Mouse (Mus musculus) olfactory bulb, adult 2 months (tissue): Measurements from ENCODE around the gene Phb. TPM values are rescaled to one million over a fixed set of nuclear protein-coding genes. Genes with fewer than 3 reads are reported as not detected.

Source experiments
- H3K27ac ChIP-seq: fragments of 200-500 bp; 2 replicates; pipeline ENCODE4 v1.5.1; 2012; ENCODE audit warnings: low read depth, low read length; ENCODE audit not compliant: insufficient read depth
- H3K4me1 ChIP-seq: fragments of 200-500 bp; 2 replicates; pipeline ENCODE4 v1.6.1; 2012; ENCODE audit warnings: low read length; ENCODE audit not compliant: control insufficient read depth, insufficient read depth
- H3K4me3 ChIP-seq: fragments of 200-500 bp; 2 replicates; pipeline ENCODE4 v1.5.1; 2012; ENCODE audit warnings: mild to moderate bottlenecking, low read depth, low read length, moderate library complexity; ENCODE audit not compliant: insufficient read depth
- CTCF ChIP-seq: fragments of 200-500 bp; IDR thresholded peaks from 2 replicates; pipeline ENCODE4 v1.5.1; 2012; ENCODE audit warnings: low read depth, mild to moderate bottlenecking, low read length, moderate library complexity; ENCODE audit not compliant: insufficient read depth
- POLR2A ChIP-seq: fragments of 200-500 bp; IDR thresholded peaks from 2 replicates; pipeline ENCODE4 v1.6.1; 2012; ENCODE audit warnings: mild to moderate bottlenecking, low read depth, low read length, moderate library complexity; ENCODE audit not compliant: insufficient read depth
- WGBS: fragments of 180-500 bp; shearing (Covaris S2); methylation state at CpG from one replicate; pipeline ENCODE4 v1.1.7; 2018; 5-methylcytosine and 5-hydroxymethylcytosine counted together
- polyA plus RNA-seq: library from polyadenylated mRNA; stranded (reverse); fragments of >200 nt; gene quantifications from 2 replicates; pipeline ENCODE4 v1.2.4, GENCODE M21; 2012; ENCODE audit warnings: low replicate concordance; ENCODE audit not compliant: missing spikeins, insufficient read depth, insufficient read length

The Phb gene
- polyA plus RNA-seq, 1 experiment = not detected

DNA sequence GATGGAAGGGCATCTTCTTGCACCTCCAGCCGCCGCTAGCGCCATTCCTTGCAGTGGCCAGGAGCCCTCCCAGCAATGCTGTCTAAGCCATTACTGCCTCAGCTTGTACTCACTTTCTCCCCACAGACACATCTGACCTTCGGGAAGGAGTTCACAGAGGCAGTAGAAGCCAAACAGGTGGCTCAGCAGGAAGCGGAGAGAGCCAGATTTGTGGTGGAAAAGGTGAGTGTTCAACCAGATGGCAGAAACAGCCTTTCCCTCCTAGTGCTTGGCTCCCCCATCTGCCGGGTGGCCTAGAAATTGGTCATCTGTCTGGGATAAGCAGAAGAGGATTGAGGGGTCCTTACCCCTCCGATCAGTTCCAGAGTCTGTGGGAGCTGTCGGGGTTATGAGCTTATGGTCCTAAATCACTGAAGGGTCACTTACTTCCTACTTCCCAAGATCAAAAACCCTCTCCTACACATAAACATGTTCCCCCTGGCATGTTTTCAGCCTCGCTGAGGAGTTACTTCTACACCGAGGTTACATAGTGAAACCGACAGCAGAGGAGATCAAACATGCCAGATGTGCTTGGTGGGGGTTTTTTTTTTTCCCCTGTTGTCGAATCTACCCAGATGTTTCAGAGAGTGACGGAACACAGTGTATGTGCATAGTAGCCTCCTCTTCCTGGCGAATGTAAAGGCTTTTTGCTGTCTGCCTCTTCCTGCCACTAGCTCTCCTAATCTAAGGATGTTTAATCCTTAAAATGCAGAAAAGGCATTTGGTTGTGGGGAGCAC, 11.4 kb downstream of the Phb start:
- Histone ChIP-seq H3K4me1 (peaks cover 6% of the 10 kb centered on the region; the same call in 1 of the 2 replicates), H3K4me3 (no peak overlapping the region), H3K27ac (no peak overlapping the region)
- 91% methylated on average over 14 of the region's 14 CpGs for WGBS
- no peak for TF ChIP-seq CTCF

DNA sequence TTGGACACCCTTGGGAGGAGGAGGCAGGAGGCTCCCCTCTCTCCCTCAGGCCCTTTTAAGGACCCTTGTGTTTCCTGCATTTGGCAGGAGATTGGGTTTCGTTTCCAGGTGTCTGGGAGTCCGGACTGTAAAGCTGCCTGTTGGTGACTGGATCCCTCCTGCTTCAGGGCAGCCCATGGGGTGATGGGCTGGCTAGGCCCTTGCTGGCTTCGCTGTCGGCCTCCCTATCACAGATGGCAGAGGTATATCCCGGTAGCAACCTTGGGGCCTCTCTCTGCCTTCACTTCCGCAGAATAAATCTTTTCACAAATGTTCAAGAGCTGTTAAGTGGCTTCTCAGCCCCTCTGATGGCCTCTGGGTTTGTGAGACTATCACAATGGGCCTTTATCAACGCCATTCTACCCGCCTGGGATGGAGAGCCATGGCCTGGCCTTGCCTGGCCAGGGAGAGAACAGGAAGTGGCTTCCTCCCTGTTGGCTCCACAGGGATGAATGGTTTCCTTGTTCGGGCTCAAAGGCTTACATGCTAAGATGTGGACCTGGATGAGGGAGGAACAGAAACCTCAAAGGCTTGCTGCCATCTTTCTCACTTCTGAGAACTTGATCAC, 15.3 kb downstream of the Phb start:
- Histone ChIP-seq H3K27ac (no peak overlapping the region), H3K4me1 (0 out of 2 replicates have a peak, but pooled peaks cover 2% of the 10 kb centered on the region), H3K4me3 (no peak overlapping the region)
- 69% methylated on average over 9 of the region's 9 CpGs for WGBS
- TF ChIP-seq CTCF = no peak
- no peak for TF ChIP-seq POLR2A

DNA sequence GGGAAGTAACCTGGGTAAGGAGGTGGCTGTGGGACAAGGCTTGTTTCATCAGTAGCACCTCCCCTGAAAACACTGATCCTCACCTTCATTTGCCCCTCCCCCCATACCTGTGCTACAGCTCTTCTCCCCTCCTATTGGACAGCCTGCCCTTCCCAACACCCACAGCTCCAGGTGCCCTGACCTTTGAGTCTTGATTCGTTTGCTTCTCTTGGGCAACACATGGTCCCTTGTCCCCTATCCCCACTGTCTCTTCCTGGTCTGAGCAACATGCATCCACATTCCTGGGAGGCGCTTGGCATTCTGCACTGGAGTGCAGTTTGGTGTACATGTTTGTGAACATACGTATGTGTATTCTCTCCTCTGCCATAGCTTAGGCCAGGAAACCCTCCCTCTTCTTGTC, 16.2 kb downstream of the Phb start:
- WGBS = 89% methylated on average over 3 of the region's 3 CpGs
- no peak overlapping the region for H3K4me3 ChIP-seq
- no peak overlapping the region for H3K27ac ChIP-seq
- TF ChIP-seq POLR2A (no peak), CTCF (no peak)
- H3K4me1 ChIP-seq = peaks cover 4% of the 10 kb centered on the region; the same call in 1 of the 2 replicates

DNA sequence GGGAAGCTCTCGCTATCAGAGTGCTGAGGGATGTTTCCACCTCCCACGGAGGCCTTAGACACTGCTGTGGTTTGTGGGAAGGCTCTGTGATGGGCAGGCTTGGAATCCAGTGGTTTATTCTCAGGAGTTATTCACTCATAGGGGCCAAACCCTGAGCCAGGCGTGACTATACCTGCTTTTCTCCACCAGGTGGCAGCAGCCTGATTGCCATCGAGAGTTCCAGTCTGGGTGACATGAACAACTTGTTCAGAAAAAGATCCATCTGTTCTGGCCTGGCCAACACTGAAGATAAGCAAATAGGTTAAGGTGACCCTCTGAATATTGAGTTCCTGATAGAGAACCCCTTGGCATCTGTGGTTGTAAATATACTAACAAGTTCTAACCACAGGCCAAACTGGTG, 19.3 kb downstream of the Phb start:
- H3K4me1 ChIP-seq = peaks cover 13% of the 10 kb centered on the region
- H3K4me3 ChIP-seq = no peak overlapping the region
- no peak for TF ChIP-seq POLR2A
- TF ChIP-seq CTCF = peak; percentile 66; the same call in 1 of the 2 replicates
- WGBS = 2% methylated on average over 4 of the region's 4 CpGs
- H3K27ac ChIP-seq = no peak overlapping the region

DNA sequence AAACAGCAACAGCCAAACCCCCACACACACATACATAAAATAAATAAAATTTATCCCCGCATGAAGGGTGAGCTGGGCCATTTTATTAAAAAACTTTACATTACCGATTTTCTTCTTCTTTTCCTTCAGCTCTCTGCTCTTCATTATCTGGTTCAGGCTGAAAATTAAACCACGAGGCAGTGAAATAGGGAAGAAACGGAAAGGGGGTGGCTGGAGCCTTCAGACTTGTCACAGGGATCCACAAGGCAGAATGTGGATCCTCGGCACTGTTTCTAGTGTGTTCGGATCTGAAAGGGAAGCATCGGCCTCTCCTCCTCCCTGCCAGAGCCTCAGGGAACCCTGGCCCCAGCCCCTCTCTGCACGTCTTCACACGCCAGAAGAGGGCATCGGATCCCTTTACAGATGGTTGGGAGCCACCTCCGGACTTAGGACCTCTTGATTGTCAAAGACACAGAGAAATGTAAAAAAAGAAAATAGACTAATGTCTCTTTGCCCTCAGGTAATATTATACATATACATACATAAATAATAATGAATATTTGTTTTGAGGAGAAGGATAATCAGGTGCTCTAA, 20.4 kb downstream of the Phb start:
- H3K4me3 ChIP-seq = no peak overlapping the region
- WGBS = 40% methylated on average over 11 of the region's 11 CpGs
- TF ChIP-seq POLR2A (no peak), CTCF (no peak)

DNA sequence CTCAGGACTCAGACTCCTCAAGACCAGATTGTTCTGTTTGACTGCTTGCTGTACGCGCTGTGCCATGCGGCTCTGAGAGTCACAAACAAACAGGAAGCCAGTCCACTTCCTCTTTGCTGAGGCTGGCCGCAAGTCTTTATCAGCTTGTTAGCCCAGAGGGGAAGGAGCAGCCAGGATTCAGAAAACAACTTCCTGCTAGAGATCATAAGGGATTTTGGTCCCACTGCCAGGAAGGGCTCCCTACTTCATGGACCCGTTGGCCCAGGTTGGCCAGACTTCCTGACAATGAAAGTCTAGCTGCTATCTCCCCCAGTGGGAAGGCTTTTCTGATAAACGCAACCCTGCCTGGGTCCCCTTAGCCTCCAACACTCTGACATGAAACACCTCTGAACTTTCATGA, 21.8 kb downstream of the Phb start:
- 87% methylated on average over 6 of the region's 6 CpGs for WGBS
- Histone ChIP-seq H3K27ac (no peak overlapping the region), H3K4me3 (no peak overlapping the region), H3K4me1 (peaks cover 13% of the 10 kb centered on the region)
- TF ChIP-seq POLR2A = no peak
- no peak for TF ChIP-seq CTCF

More for the DNA sequence above, 20.4 kb downstream of the Phb start:
- peaks cover 13% of the 10 kb centered on the region for H3K4me1 ChIP-seq
- no peak overlapping the region for H3K27ac ChIP-seq

DNA sequence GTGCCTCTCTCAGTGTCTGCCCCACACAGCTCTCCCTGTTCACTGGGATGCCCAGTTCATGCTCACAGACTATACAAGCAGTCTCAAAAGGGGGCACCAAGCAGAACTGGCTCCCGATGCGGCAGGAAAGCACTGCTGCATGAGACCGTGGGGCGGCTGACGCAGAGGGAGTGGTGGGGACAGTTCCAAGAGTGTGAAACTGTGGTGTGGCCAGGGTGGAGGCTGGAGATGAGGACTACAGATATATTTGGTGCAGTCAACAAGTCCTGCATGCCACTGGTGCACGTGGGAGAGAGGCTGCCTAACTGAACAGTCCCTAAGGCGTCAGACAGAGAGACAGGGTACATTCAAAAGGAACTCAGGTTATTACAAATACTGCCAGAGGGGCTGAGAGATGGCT, 22.2 kb downstream of the Phb start:
- Histone ChIP-seq H3K27ac (no peak overlapping the region), H3K4me1 (peaks cover 13% of the 10 kb centered on the region), H3K4me3 (no peak overlapping the region)
- no peak for TF ChIP-seq CTCF
- TF ChIP-seq POLR2A = no peak
- 59% methylated on average over 7 of the region's 7 CpGs for WGBS

DNA sequence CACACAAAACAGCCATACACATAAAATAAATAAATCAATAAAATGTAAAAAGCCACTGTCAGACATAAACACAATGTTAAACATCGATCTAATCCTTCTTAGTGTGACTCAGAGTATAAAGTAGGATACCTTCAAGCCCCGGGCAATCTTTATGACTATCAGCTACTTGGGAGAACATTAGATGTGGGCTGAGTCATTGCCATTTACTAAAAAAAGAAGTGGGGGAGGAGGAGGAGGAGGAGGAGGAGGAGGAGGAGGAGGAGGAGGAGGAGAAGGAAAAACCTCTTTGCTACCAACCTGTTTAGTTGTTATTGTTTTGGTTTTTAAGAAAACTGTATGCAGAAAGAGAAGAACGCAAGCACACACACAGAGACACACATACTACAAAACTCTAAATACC, 22.8 kb downstream of the Phb start:
- no peak overlapping the region for H3K27ac ChIP-seq

DNA sequence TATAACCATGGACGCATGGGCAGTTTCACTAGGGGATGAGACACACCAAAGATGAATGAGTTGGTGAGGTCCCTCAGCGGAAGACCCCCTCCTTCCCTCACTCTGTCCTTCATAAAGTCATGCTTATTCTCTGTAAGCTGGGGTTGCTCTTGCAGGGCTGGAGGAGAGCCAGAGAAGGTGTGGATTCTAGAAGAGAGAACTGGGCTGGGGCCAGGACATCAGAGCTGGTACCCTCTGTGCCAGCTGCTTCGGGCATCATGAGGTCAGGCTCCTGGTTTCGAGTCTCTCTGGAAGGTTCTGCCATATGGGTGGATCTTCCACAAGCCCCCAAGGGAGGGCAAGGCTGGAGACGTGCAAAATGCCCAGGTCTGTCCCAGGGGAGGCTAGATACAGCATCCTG, 31.8 kb downstream of the Phb start:
- TF ChIP-seq CTCF (no peak), POLR2A (no peak)
- H3K4me3 ChIP-seq = no peak overlapping the region
- 77% methylated on average over 5 of the region's 5 CpGs for WGBS

More for the DNA sequence above, 22.8 kb downstream of the Phb start:
- 55% methylated on average over 3 of the region's 3 CpGs for WGBS
- Histone ChIP-seq H3K4me3 (no peak overlapping the region), H3K4me1 (peaks cover 13% of the 10 kb centered on the region)
- TF ChIP-seq CTCF (no peak), POLR2A (no peak)

More for the DNA sequence above, 31.8 kb downstream of the Phb start:
- Histone ChIP-seq H3K4me1 (no peaks in the 10 kb centered on the region), H3K27ac (no peak overlapping the region)
